Mouse (Mus musculus): ENCODE measurements around the gene Dnaja1. TPM values are rescaled to one million over a fixed set of nuclear protein-coding genes. Genes with fewer than 3 reads are reported as not detected.

Gene Dnaja1
- polyA plus RNA-seq, 1 experiment from 2014 or later, result 681 TPM

- Histone ChIP-seq H3K36me3 (no peaks in the 10 kb centered on the region), H3K27me3 (replicated peaks) (no peaks in the 10 kb centered on the region), H3K9me3 (replicated peaks) (no peaks in the 10 kb centered on the region), H3K4me2 (no peak overlapping the region), H3K27ac (replicated peaks) (no peak overlapping the region), H3K9ac (replicated peaks) (no peak overlapping the region), H3K4me3 (replicated peaks) (no peak overlapping the region), H3K4me1 (no peaks in the 10 kb centered on the region)
- ATAC-seq (ENCODE audit: low FRiP score), result no peak
- WGBS, result 68% methylated on average over 4 of the region's 4 CpGs
Measured at GRCm38 (mm10) chr4:40786578-40786977, 64.6 kb downstream of the Dnaja1 start.

MicroRNA genes within 50 kb of the gene (microRNA counts, 519-probe panel; counts per million panel counts)
- microRNA mmu-miR-207, result 1,438 counts per million, percentile 13 among the panel's probes with 10 or more counts

Small RNAs within 50 kb of the gene (microRNA-seq; reads per million reads assigned to microRNA genes)
- not detected for gene Mir207

Other genes starting within 250 kb of the Dnaja1 start
- gene Tmem215, start 250.0 kb upstream of the Dnaja1 start, polyA plus RNA-seq (2015; fragmentation: Nextera tagmentation; extraction: Ambion mirVana), result 2.0 and 2.6 TPM in 2 replicates
- gene Aptx, start 19.0 kb upstream of the Dnaja1 start, polyA plus RNA-seq (2015; fragmentation: Nextera tagmentation; extraction: Ambion mirVana), result 41.0 and 41.2 TPM in 2 replicates
- 107 and 126 TPM in 2 replicates for gene Smu1, start 35.8 kb downstream of the Dnaja1 start, polyA plus RNA-seq (2015; fragmentation: Nextera tagmentation; extraction: Ambion mirVana)
- gene B4galt1, start 131.9 kb downstream of the Dnaja1 start, polyA plus RNA-seq (2015; fragmentation: Nextera tagmentation; extraction: Ambion mirVana), result 8.8 and 16.6 TPM in 2 replicates
- gene Spink4, start 197.9 kb downstream of the Dnaja1 start, polyA plus RNA-seq (2015; fragmentation: Nextera tagmentation; extraction: Ambion mirVana), result 4.2 TPM in 1 of 2 replicates, not detected in the other
- 195 and 200 TPM in 2 replicates for gene Bag1, start 226.1 kb downstream of the Dnaja1 start, polyA plus RNA-seq (2015; fragmentation: Nextera tagmentation; extraction: Ambion mirVana)
- gene Chmp5, start 226.3 kb downstream of the Dnaja1 start, polyA plus RNA-seq (2015; fragmentation: Nextera tagmentation; extraction: Ambion mirVana), result 137 and 147 TPM in 2 replicates
- 95.2 and 97.9 TPM in 2 replicates for gene Nfx1, start 248.8 kb downstream of the Dnaja1 start, polyA plus RNA-seq (2015; fragmentation: Nextera tagmentation; extraction: Ambion mirVana)

Data from neural tube, embryonic 15.5 days (tissue).